Mouse (Mus musculus) lung, embryonic 16.5 days (tissue): ENCODE measurements around the gene Cit. TPM values are rescaled to one million over a fixed set of nuclear protein-coding genes. Genes with fewer than 3 reads are reported as not detected.

Source experiments
- ATAC-seq: fragments of 200-750 bp; cut with Nextera tagmentation; 2 replicates; pipeline ENCODE4 v1.8.0; 2017; ENCODE audit warnings: low read depth, mild to moderate bottlenecking, moderate library complexity
- H3K27ac ChIP-seq: fragments of 300-500 bp; sonication (generic); 2 replicates; pipeline ENCODE4 v1.5.1; 2014; ENCODE audit warnings: mild to moderate bottlenecking, control low read depth, low read length
- H3K27me3 ChIP-seq: fragments of 300-500 bp; sonication (generic); 2 replicates; pipeline ENCODE4 v1.6.1; 2014; ENCODE audit warnings: low read depth, low read length, mixed read lengths; ENCODE audit not compliant: control insufficient read depth, insufficient read depth
- H3K36me3 ChIP-seq: fragments of 300-500 bp; sonication (generic); 2 replicates; pipeline ENCODE4 v1.6.1; 2014; ENCODE audit warnings: low read length; ENCODE audit not compliant: control insufficient read depth, insufficient read depth
- H3K4me1 ChIP-seq: fragments of 300-500 bp; sonication (generic); replicated peaks from 2 replicates; pipeline ENCODE4 v1.6.1; 2014; ENCODE audit warnings: low read length, mixed read lengths; ENCODE audit not compliant: control insufficient read depth, insufficient read depth
- H3K4me2 ChIP-seq: fragments of 300-500 bp; sonication (generic); 2 replicates; pipeline ENCODE4 v1.6.1; 2014; ENCODE audit warnings: low read depth, low read length, control low read depth
- H3K4me3 ChIP-seq: fragments of 300-500 bp; sonication (generic); 2 replicates; pipeline ENCODE4 v1.5.1; 2014; ENCODE audit warnings: mild to moderate bottlenecking, low read length, control low read depth
- H3K9ac ChIP-seq: fragments of 300-500 bp; sonication (generic); 2 replicates; pipeline ENCODE4 v1.6.1; 2014; ENCODE audit warnings: low read length, control low read depth
- H3K9me3 ChIP-seq: fragments of 300-500 bp; sonication (generic); 2 replicates; pipeline ENCODE4 v1.6.1; 2016; ENCODE audit warnings: low read length; ENCODE audit not compliant: control insufficient read depth
- WGBS: fragments of 180-500 bp; shearing (Covaris S2); extraction: QIAGEN DNeasy Blood & Tissue Kit; methylation state at CpG from one replicate; pipeline ENCODE4 v1.1.7; 2014; 5-methylcytosine and 5-hydroxymethylcytosine counted together
- polyA plus RNA-seq: library from polyadenylated mRNA; unstranded; fragments of >200 nt; fragmentation: Nextera tagmentation; extraction: Ambion mirVana; gene quantifications from 2 replicates; pipeline ENCODE4 v1.2.1, GENCODE M21; 2015

Cit gene
- polyA plus RNA-seq, 1 experiment from 2014 or later, result 46.0 TPM

DNA sequence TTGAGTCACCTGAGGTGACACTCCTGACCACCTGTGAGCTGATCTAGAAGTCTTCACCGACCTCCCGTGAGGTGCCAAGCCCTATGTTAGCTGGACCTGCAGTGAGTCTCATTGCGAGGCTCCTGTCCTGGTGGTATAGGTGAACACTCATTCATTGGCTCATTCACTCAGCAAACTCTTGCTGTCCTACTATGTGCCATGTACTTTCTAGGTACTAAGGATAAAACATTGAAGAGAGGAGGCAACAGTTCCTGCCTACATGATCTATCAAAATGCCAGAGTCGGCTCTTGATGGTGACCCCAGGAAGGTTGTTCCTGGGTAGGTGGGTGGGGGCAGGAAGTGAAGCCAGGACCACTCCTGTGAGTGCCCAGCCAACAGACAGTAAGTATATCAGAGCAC lies 72.9 kb downstream of the Cit start:
- Histone ChIP-seq H3K9ac (no peak overlapping the region), H3K9me3 (no peaks in the 10 kb centered on the region), H3K27ac (no peak overlapping the region), H3K36me3 (no peaks in the 10 kb centered on the region), H3K27me3 (no peaks in the 10 kb centered on the region), H3K4me1 (no peaks in the 10 kb centered on the region), H3K4me2 (no peak overlapping the region), H3K4me3 (no peak overlapping the region)
- WGBS, result 88% methylated on average over 4 of the region's 4 CpGs
- no peak for ATAC-seq

- WGBS, result 85% methylated on average over 23 of the region's 23 CpGs
Measured at GRCm38 (mm10) chr5:115918597-115919351, 73.7 kb downstream of the Cit start.

GRCm38 (mm10) chr5:115921990-115922389 lies 76.9 kb downstream of the Cit start:
- WGBS, result 61% methylated on average over 9 of the region's 9 CpGs
- Histone ChIP-seq H3K4me1 (0 out of 2 replicates have a peak, but pooled peaks cover 2% of the 10 kb centered on the region), H3K9ac (no peak overlapping the region), H3K9me3 (no peaks in the 10 kb centered on the region), H3K27ac (no peak overlapping the region), H3K36me3 (no peaks in the 10 kb centered on the region), H3K27me3 (no peaks in the 10 kb centered on the region), H3K4me2 (no peak overlapping the region), H3K4me3 (no peak overlapping the region)
- no peak for ATAC-seq

More at GRCm38 (mm10) chr5:115918597-115919351, 73.7 kb downstream of the Cit start:
- H3K9me3 ChIP-seq, result no peaks in the 10 kb centered on the region
- no peaks in the 10 kb centered on the region for H3K36me3 ChIP-seq
- H3K4me2 ChIP-seq, result no peak overlapping the region
- H3K4me3 ChIP-seq, result no peak overlapping the region
- no peak overlapping the region for H3K27ac ChIP-seq
- ATAC-seq, result no peak
- H3K9ac ChIP-seq, result no peak overlapping the region
- H3K27me3 ChIP-seq, result no peaks in the 10 kb centered on the region
- no peaks in the 10 kb centered on the region for H3K4me1 ChIP-seq

DNA sequence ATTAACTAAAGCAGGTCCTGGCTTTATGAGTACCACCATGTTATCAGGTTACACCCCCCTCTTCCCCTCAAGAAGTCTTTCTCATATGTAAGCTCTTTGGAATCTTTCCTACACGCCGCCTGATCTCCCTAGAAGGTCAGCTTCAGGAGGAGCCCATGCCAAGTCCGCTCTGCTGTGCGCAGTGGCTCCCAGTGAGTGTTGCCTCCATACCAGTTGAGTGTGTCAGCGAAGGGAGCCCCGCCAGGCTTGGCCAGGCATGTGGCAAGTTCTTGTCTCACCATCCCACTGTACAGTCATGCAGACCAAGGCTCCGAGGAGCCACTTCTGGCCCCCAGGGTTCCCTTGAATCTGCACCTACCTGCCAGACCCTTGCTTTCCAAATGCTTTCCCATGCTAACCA lies 79.9 kb downstream of the Cit start:
- WGBS, result 80% methylated on average over 7 of the region's 7 CpGs
- Histone ChIP-seq H3K4me2 (no peak overlapping the region), H3K9me3 (no peaks in the 10 kb centered on the region), H3K9ac (no peak overlapping the region), H3K27ac (no peak overlapping the region), H3K4me3 (no peak overlapping the region), H3K4me1 (peaks cover 2% of the 10 kb centered on the region; the same call in 1 of the 2 replicates), H3K27me3 (no peaks in the 10 kb centered on the region), H3K36me3 (no peaks in the 10 kb centered on the region; the same call in none of the 2 replicates)
- peak; percentile 11; the same call in 1 of the 2 replicates for ATAC-seq

GRCm38 (mm10) chr5:115928786-115929507 lies 83.9 kb downstream of the Cit start:
- no peak overlapping the region for H3K4me3 ChIP-seq
- H3K27me3 ChIP-seq, result no peaks in the 10 kb centered on the region
- no peak overlapping the region for H3K9ac ChIP-seq
- ATAC-seq, result no peak
- H3K4me1 ChIP-seq, result peaks cover 2% of the 10 kb centered on the region; the same call in 1 of the 2 replicates
- H3K4me2 ChIP-seq, result no peak overlapping the region
- peaks cover 26% of the 10 kb centered on the region for H3K36me3 ChIP-seq
- H3K27ac ChIP-seq, result no peak overlapping the region
- no peaks in the 10 kb centered on the region for H3K9me3 ChIP-seq
- 77% methylated on average over 16 of the region's 16 CpGs for WGBS

GRCm38 (mm10) chr5:115932325-115932724 lies 87.2 kb downstream of the Cit start:
- peaks cover 32% of the 10 kb centered on the region for H3K36me3 ChIP-seq
- H3K9ac ChIP-seq, result no peak overlapping the region
- no peaks in the 10 kb centered on the region; the same call in 1 of the 2 replicates for H3K4me1 ChIP-seq
- 94% methylated on average over 11 of the region's 11 CpGs for WGBS
- ATAC-seq, result no peak
- no peaks in the 10 kb centered on the region for H3K27me3 ChIP-seq
- H3K27ac ChIP-seq, result no peak overlapping the region
- H3K4me3 ChIP-seq, result no peak overlapping the region
- H3K4me2 ChIP-seq, result no peak overlapping the region
- no peaks in the 10 kb centered on the region for H3K9me3 ChIP-seq

GRCm38 (mm10) chr5:115936851-115937250 lies 91.8 kb downstream of the Cit start:
- Histone ChIP-seq H3K4me1 (no peaks in the 10 kb centered on the region), H3K4me2 (no peak overlapping the region), H3K36me3 (peaks cover 41% of the 10 kb centered on the region), H3K9me3 (no peaks in the 10 kb centered on the region), H3K27ac (no peak overlapping the region), H3K4me3 (no peak overlapping the region), H3K27me3 (no peaks in the 10 kb centered on the region), H3K9ac (no peak overlapping the region)
- WGBS, result 73% methylated on average over 15 of the region's 15 CpGs
- no peak for ATAC-seq

GRCm38 (mm10) chr5:115937566-115937965 lies 92.5 kb downstream of the Cit start:
- Histone ChIP-seq H3K4me1 (no peaks in the 10 kb centered on the region), H3K4me3 (no peak overlapping the region), H3K4me2 (no peak overlapping the region), H3K9ac (no peak overlapping the region), H3K27ac (no peak overlapping the region), H3K36me3 (peaks cover 41% of the 10 kb centered on the region), H3K9me3 (no peaks in the 10 kb centered on the region), H3K27me3 (no peaks in the 10 kb centered on the region)
- ATAC-seq, result no peak
- 84% methylated on average over 6 of the region's 6 CpGs for WGBS

DNA sequence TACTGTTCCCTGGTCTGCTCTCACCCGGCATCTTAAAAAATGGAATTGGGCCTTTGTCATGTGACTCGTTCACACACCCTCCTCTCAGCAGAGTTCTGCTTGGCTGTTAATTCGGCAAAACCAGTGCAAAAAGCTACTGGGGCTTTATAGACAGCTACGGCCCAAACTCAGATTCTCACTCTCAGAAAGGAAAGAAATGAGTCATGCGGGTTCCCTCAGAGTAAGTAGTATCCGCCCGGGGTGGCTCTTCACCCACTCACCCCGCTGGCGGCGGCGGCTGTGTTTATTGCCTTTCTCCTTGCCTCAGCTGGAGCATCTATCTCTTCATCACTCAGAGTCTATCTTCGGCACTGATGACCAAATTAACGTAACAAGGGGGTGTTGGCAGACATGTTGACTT lies 93.9 kb downstream of the Cit start:
- Histone ChIP-seq H3K36me3 (peaks cover 37% of the 10 kb centered on the region), H3K4me2 (no peak overlapping the region), H3K27ac (no peak overlapping the region), H3K9ac (no peak overlapping the region), H3K4me3 (no peak overlapping the region), H3K4me1 (no peaks in the 10 kb centered on the region), H3K27me3 (no peaks in the 10 kb centered on the region), H3K9me3 (no peaks in the 10 kb centered on the region)
- no peak for ATAC-seq
- WGBS, result 83% methylated on average over 13 of the region's 13 CpGs
